Mouse (Mus musculus) regulatory T cell (primary cell): ENCODE measurements at regions not wholly inside any gene's neighbourhood (a gene's known extent, or its start where the extent isn't known, plus 50 kb on each side); places are given as distances from the start of the nearest gene placed in this dataset.

Experiments
- in situ Hi-C: fragments of 300-600 bp; cut with MboI, MseI; formaldehyde crosslinking; loops from one replicate; pipeline ENCODE4 v1.15.1; 2025; ENCODE audit warnings: high pct_unique_total_duplicates

- in situ Hi-C loops, result loop anchor here (10.0 kb wide), 1 partner anchor 1403 kb away; no protein-coding TSS in a partner anchor
Observed at GRCm38 (mm10) chr3:8367659-8367969, 1242.3 kb downstream of the Zfp704 start.

- in situ Hi-C loops, result loop anchor here (10.0 kb wide), 1 partner anchor 1402 kb away; no protein-coding TSS in a partner anchor
Observed at GRCm38 (mm10) chr3:8366907-8367658, 1242.8 kb downstream of the Zfp704 start.
